Mouse (Mus musculus) gastrocnemius, postnatal 36 days (tissue): ENCODE measurements around the gene Sgms2. TPM values are rescaled to one million over a fixed set of nuclear protein-coding genes. Genes with fewer than 3 reads are reported as not detected.

ENCODE experiments used
- DNase-seq, 2 experiments: peaks; one replicate each; pipeline ENCODE4 v3.0.0; 2022
- intact Hi-C: fragments of 180-260 bp; cut with DNase I; formaldehyde crosslinking; loops from one replicate; pipeline ENCODE4 v1.15.1; 2025
- total RNA-seq, 2 experiments: library from RNA; stranded (reverse); gene quantifications; 2 replicates each; pipeline ENCODE4 v1.2.3; 2021

The Sgms2 gene
- total RNA-seq, 2 experiments from 2014 or later = 1.4 to 2.2 TPM

GRCm38 (mm10) chr3:131489657-131490142, 1.5 kb downstream of the Sgms2 start:
- DNase-seq = peak; percentile 49 to 55
- intact Hi-C loops = loop anchor here (5.0 kb wide), 1 partner anchor 142 kb away; no protein-coding TSS in a partner anchor

- DNase-seq = no peak
- intact Hi-C loops = no loop called here
These were observed 2.2 kb downstream of the Sgms2 start for GRCm38 (mm10) chr3:131488969-131489368.

GRCm38 (mm10) chr3:131488403-131488802, 2.8 kb downstream of the Sgms2 start:
- DNase-seq = no peak
- intact Hi-C loops = no loop called here

- intact Hi-C loops = no loop called here
- no peak for DNase-seq
These were observed 5.8 kb downstream of the Sgms2 start for GRCm38 (mm10) chr3:131485388-131485787.

DNA sequence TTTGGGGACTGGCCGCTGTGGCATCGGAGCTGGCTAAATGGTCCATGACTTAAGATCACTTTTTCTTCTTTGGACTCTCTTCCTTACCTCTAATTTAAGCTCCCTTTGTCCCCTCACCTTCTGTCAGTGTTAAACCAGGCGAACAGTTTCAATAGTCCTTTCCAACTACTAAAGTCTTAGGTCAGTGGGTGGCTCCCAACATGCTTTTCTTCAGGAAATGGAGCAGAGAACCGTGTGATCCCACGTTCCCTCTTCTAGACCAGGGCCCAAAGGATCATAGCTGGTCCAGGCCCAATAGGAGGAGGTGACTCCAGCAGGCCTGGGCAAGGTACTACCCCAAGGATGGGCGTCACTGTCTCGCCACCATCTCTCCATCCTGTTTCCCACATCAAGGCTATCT, 7.6 kb downstream of the Sgms2 start:
- DNase-seq = no peak

DNA sequence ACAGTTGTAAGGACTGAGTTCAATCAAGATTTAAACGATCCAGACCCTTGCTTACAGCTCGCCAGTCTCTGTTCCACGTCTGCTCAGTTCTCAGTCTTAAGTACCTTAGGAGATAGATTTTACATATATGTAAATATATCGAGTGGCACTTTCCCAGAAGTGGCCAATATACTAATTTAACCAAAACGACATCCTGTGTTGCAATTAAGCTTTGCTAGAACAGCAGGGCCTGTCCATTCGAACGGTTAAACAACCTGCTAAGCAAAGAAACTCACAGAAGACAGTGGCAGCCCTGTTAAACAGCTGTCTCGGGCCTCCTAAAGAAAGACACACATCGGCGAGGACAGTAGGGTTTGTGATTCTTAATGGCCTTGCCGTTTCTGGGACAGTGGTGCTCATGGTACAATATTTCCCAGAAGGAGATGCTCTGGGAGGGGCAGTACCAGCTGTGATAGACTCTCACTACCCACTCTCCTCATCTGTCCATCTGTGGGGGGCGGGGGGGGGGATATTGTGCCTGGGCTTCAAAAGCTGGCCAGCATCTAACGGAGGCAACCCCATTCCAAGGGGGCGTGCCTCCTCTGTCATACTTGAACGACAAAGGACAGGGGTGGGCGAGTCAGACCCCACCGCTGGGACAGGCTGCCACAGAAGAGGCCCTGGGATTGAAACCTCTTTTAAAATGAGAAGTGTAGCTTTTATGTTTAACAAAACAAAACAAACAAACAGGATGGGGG, 9.1 kb downstream of the Sgms2 start:
- intact Hi-C loops = no loop called here
- DNase-seq = no peak

More for the DNA sequence above, 7.6 kb downstream of the Sgms2 start:
- intact Hi-C loops = no loop called here

GRCm38 (mm10) chr3:131480659-131481058, 10.6 kb downstream of the Sgms2 start:
- intact Hi-C loops = no loop called here
- no peak for DNase-seq

GRCm38 (mm10) chr3:131479415-131479814, 11.8 kb downstream of the Sgms2 start:
- DNase-seq = no peak
- intact Hi-C loops = no loop called here

GRCm38 (mm10) chr3:131476002-131476401, 15.2 kb downstream of the Sgms2 start:
- intact Hi-C loops = no loop called here
- DNase-seq = no peak

- intact Hi-C loops = no loop called here
- no peak for DNase-seq
These were observed 16.7 kb downstream of the Sgms2 start for GRCm38 (mm10) chr3:131474526-131474925.

DNA sequence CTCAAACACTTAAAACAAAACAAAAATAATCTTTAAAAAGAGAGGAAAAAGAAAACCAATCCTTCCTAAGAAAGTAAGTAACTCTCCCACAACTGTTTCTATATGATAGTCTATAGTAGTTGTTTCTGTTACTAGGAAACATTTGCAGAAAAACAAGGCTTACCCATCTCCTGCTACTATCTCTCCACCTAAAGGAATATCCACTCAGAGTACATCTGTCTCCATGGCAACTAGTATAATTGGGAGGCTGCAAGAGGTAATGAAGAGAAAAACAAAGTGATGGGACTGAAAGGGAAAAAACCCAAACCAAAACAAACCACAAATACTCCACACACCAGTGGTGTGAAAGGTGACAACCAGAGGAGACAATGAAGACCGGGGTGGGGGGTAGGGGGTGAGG, 17.7 kb downstream of the Sgms2 start:
- DNase-seq = no peak
- intact Hi-C loops = no loop called here

DNA sequence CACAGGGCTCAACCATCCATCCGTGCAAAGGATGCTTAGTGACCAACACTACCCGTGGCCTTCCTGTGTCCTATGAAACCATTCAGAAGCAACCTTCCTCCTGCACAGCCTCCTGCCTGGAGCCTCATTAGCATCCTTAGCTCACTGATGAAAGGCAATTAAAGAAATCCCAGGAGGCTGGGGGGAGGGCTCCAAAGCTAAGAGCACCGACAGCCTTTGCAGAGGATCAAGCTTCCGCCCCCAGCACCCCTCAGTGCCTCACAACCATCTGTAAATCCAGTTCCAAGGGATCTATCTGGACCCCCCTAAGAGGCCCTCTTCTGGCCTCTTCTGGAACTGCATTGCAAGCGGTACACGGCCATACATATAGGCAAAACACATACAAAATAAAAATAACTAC, 19.4 kb downstream of the Sgms2 start:
- intact Hi-C loops = no loop called here
- no peak for DNase-seq

GRCm38 (mm10) chr3:131471435-131471834, 19.8 kb downstream of the Sgms2 start:
- DNase-seq = no peak
- intact Hi-C loops = no loop called here

DNA sequence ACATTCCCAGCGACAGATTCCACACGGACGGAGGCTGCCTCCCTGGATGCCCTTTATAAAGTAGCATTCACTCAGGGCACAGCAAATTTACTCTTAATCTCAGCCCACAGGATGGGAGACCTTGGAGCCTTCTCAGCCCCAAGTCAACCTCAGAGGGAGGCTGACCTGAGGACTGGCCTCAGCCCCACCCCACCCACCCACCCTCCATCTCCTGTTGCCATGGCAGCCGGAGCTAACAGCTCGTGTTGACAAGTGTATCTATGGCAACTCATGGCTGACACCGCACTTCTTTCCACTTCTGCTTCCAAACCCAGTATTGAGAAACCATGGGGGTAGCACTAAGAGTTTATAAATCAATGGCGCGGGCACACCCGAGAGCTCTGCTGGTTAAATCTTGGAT, 20.4 kb downstream of the Sgms2 start:
- no peak for DNase-seq
- intact Hi-C loops = no loop called here

- intact Hi-C loops = no loop called here
- DNase-seq = no peak
These were observed 21.6 kb downstream of the Sgms2 start for GRCm38 (mm10) chr3:131469636-131470035.

- DNase-seq = no peak
- intact Hi-C loops = no loop called here
These were observed 24.8 kb downstream of the Sgms2 start for GRCm38 (mm10) chr3:131466371-131466770.

DNA sequence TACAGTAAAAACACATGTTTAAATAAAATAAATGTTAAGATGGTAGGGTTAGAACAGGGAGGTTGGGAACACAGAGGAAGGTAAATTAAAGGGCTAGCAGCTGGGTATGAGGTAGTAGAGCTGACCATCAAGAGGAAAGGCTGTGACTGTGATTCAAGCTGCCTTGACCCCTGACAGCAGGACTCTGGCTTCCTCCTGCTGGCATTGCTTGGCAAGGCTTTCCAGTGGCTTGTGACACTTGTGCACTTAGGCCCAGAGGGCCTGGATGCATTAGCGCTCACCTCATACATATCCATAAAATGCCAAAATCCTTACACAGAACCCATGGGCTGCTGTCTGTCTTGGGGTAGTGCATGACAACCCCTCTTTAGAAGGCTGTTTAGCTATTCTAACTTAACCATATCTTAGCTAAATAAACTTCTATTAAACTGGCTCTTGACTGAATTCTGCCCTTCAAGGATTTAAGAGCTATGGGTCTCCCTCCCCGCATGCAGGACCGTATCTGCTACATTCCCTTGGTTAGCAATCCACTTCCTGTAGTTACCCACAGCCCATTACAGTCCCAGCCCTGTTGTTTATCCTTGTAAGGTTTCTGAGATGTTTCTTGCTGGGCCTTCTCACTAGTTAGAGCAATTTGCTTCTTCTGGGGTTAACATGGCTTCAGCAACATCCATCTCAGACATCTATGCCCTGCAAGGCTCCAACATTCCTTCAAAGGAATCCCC, 25.5 kb downstream of the Sgms2 start:
- intact Hi-C loops = no loop called here
- no peak for DNase-seq

- no peak for DNase-seq
- intact Hi-C loops = no loop called here
These were observed 118.2 kb downstream of the Sgms2 start for GRCm38 (mm10) chr3:131372996-131373395.

GRCm38 (mm10) chr3:131368678-131369077, 122.5 kb downstream of the Sgms2 start:
- intact Hi-C loops = no loop called here
- DNase-seq = no peak

DNA sequence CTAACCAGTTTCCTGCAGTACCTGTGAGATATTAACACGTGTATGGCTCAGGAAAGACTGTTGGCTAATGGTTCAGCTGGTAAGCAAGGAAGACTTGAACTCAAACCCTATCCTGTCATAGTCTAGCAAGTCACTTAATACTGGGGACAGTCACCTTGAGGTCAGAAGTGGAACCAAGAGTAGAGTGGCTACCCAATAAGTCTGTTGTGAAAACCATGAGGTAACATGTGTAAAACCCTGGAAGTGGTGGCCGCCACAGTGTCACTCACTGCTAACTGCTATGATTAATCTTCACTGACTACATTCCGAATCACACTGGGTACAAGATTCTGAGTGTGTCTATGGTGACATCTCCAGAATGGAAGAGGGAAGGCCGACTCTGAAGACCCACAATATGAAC, 123.8 kb downstream of the Sgms2 start:
- DNase-seq = no peak
- intact Hi-C loops = no loop called here

- intact Hi-C loops = no loop called here
- no peak for DNase-seq
These were observed 126.4 kb downstream of the Sgms2 start for GRCm38 (mm10) chr3:131364632-131365446.
